In genomic region chr17:35836991-35837422, GRCm38 (mm10) we compare ENCODE assay signal across 8 mouse cellular contexts. TPM values are rescaled to one million over a fixed set of nuclear protein-coding genes. Genes with fewer than 3 reads are reported as not detected.
DNase-seq lines count a peak whose midpoint lies in the region; ATAC-seq lines count a peak whose summit lies in the region.

No protein-coding gene starts in this region.

- H3K4me2 ChIP-seq in forebrain, embryonic 13.5 days = peak overlapping the region; percentile 92
- peak overlapping the region; percentile 86 for H3K4me2 ChIP-seq in lung, embryonic 16.5 days (ENCODE audit: low read depth, low read length)

- DNase-seq in ES-CJ7 (ENCODE audit: low read depth, low spot score) = peak; percentile 95
- DNase-seq in c-Kit-positive CD71-positive TER-119-negative erythroid progenitor cells, embryonic 14.5 days (ENCODE audit: low read depth) = peak; percentile 83
- peak; percentile 90 to 91 for DNase-seq in heart, postnatal 14 days
- peak; percentile 83 for DNase-seq in layer of hippocampus, adult 9-11 months
- peak; percentile 74 for DNase-seq in ovary, postnatal 14 days (ENCODE audit: low spot score)
- DNase-seq in thymus, postnatal 36 days = peak; percentile 97

- intact Hi-C loops in heart, postnatal 14 days (cut with DNase I) = loop anchor here (10.0 kb wide), 1 partner anchor 138 kb away; the partner anchor contains the start of gene Gnl1

- no peaks in the 10 kb centered on the region for H3K9me3 ChIP-seq in forebrain, embryonic 13.5 days (replicated peaks)
- H3K9me3 ChIP-seq in lung, embryonic 16.5 days (ENCODE audit: control insufficient read depth, low read length) = no peaks in the 10 kb centered on the region

- peak; percentile 24 for ATAC-seq in forebrain, embryonic 13.5 days
- peak; percentile 53 for ATAC-seq in lung, embryonic 16.5 days (ENCODE audit: low read depth)

- H3K4me3 ChIP-seq in forebrain, embryonic 13.5 days = peak overlapping the region; percentile 95
- H3K4me3 ChIP-seq in lung, embryonic 16.5 days (ENCODE audit: low read length) = peak overlapping the region; percentile 90

- peak overlapping the region; percentile 100 for H3K9ac ChIP-seq in forebrain, embryonic 13.5 days
- peak overlapping the region; percentile 82 for H3K9ac ChIP-seq in lung, embryonic 16.5 days (ENCODE audit: low read length)

- no peaks in the 10 kb centered on the region for H3K27me3 ChIP-seq in forebrain, embryonic 13.5 days
- no peaks in the 10 kb centered on the region for H3K27me3 ChIP-seq in lung, embryonic 16.5 days (ENCODE audit: control insufficient read depth, insufficient read depth, low read depth, low read length)

- peaks cover 47% of the 10 kb centered on the region for H3K36me3 ChIP-seq in forebrain, embryonic 13.5 days (ENCODE audit: poor library complexity, severe bottlenecking)
- peaks cover 45% of the 10 kb centered on the region for H3K36me3 ChIP-seq in lung, embryonic 16.5 days (ENCODE audit: control insufficient read depth, insufficient read depth, low read length)

- 3% methylated on average over 11 of the region's 25 CpGs for WGBS in forebrain, embryonic 13.5 days
- under 1% methylated on average over 25 of the region's 25 CpGs for WGBS in lung, embryonic 16.5 days

- peaks cover 62% of the 10 kb centered on the region for H3K4me1 ChIP-seq in forebrain, embryonic 13.5 days
- peaks cover 33% of the 10 kb centered on the region for H3K4me1 ChIP-seq in lung, embryonic 16.5 days (replicated peaks; ENCODE audit: control insufficient read depth, insufficient read depth, low read length)

- H3K27ac ChIP-seq in forebrain, embryonic 13.5 days = peak overlapping the region; percentile 100
- H3K27ac ChIP-seq in lung, embryonic 16.5 days (ENCODE audit: low read length) = peak overlapping the region; percentile 100

RNA-seq across cellular contexts. Expression of gene Tubb5, which starts 1.1 kb away (rescaled TPM):
- polyA plus RNA-seq in forebrain, embryonic 13.5 days (2015; fragmentation: Nextera tagmentation; extraction: Ambion mirVana) = 1,790 and 1,841 TPM in 2 replicates
- 100 to 1,000 TPM; 134 to 183 TPM for total RNA-seq in heart, postnatal 14 days (2021)
- 877 and 940 TPM in 2 replicates for polyA plus RNA-seq in lung, embryonic 16.5 days (2015; fragmentation: Nextera tagmentation; extraction: Ambion mirVana)

RNA-seq across cellular contexts. Expression of gene Mdc1, which starts 4.3 kb away (rescaled TPM):
- 15.1 and 18.4 TPM in 2 replicates for polyA plus RNA-seq in forebrain, embryonic 13.5 days (2015; fragmentation: Nextera tagmentation; extraction: Ambion mirVana)
- total RNA-seq in heart, postnatal 14 days (2021) = 10 to 100 TPM; 12.9 to 13.5 TPM
- 20.6 and 22.3 TPM in 2 replicates for polyA plus RNA-seq in lung, embryonic 16.5 days (2015; fragmentation: Nextera tagmentation; extraction: Ambion mirVana)

RNA-seq across cellular contexts. Expression of gene Flot1, which starts 14.0 kb away (rescaled TPM):
- polyA plus RNA-seq in forebrain, embryonic 13.5 days (2015; fragmentation: Nextera tagmentation; extraction: Ambion mirVana) = 57.0 and 57.7 TPM in 2 replicates
- 100 to 1,000 TPM; 108 to 111 TPM for total RNA-seq in heart, postnatal 14 days (2021)
- 57.8 and 65.1 TPM in 2 replicates for polyA plus RNA-seq in lung, embryonic 16.5 days (2015; fragmentation: Nextera tagmentation; extraction: Ambion mirVana)

RNA-seq across cellular contexts. Expression of gene Ier3, which starts 15.5 kb away (rescaled TPM):
- 4.5 and 5.2 TPM in 2 replicates for polyA plus RNA-seq in forebrain, embryonic 13.5 days (2015; fragmentation: Nextera tagmentation; extraction: Ambion mirVana)
- total RNA-seq in heart, postnatal 14 days (2021) = 10 to 100 TPM; 23.9 to 27.8 TPM
- polyA plus RNA-seq in lung, embryonic 16.5 days (2015; fragmentation: Nextera tagmentation; extraction: Ambion mirVana) = 21.9 and 31.7 TPM in 2 replicates

RNA-seq across cellular contexts. Expression of gene Nrm, which starts 24.1 kb away (rescaled TPM):
- polyA plus RNA-seq in forebrain, embryonic 13.5 days (2015; fragmentation: Nextera tagmentation; extraction: Ambion mirVana) = 41.3 and 47.9 TPM in 2 replicates
- total RNA-seq in heart, postnatal 14 days (2021) = 1 to 10 TPM; 3.8 to 6.0 TPM
- polyA plus RNA-seq in lung, embryonic 16.5 days (2015; fragmentation: Nextera tagmentation; extraction: Ambion mirVana) = 65.6 and 67.9 TPM in 2 replicates

Comparison
In these comparisons a context has a peak if more than half of its experiments do, and no peak if none do; other contexts are left out.
1. Peak in every context shown above with its lines: DNase-seq, ATAC-seq, H3K4me3 ChIP-seq and H3K27ac ChIP-seq.